Mouse (Mus musculus): ENCODE measurements around the gene Apba2. TPM values are rescaled to one million over a fixed set of nuclear protein-coding genes. Genes with fewer than 3 reads are reported as not detected.

The Apba2 gene
- polyA plus RNA-seq, 1 experiment: not detected

GRCm38 (mm10) chr7:64457811-64458210, 43.7 kb upstream of the Apba2 start:
- Histone ChIP-seq H3K36me3 (ENCODE audit: control insufficient read depth, insufficient read depth) (no peaks in the 10 kb centered on the region), H3K27me3 (ENCODE audit: control insufficient read depth, insufficient read depth, insufficient read length) (no peaks in the 10 kb centered on the region), H3K79me2 (ENCODE audit: control insufficient read depth, insufficient read depth) (no peaks in the 10 kb centered on the region), H3K4me3 (ENCODE audit: insufficient read depth, poor library complexity, severe bottlenecking) (no peak overlapping the region), H3ac (ENCODE audit: control insufficient read depth, insufficient read length, low read depth) (no peak overlapping the region), H3K79me3 (ENCODE audit: low read depth) (no peaks in the 10 kb centered on the region)
- TF ChIP-seq CTCF (IDR thresholded peaks at IDR 0.05; ENCODE audit: control insufficient read depth, insufficient read depth, insufficient read length) (no peak), FOSL1 (IDR thresholded peaks at IDR 0.05; ENCODE audit: insufficient read depth, low read length, poor library complexity, severe bottlenecking) (no peak), MAX (IDR thresholded peaks at IDR 0.05) (no peak), USF1 (IDR thresholded peaks at IDR 0.05; ENCODE audit: low read depth) (no peak), CEBPB (IDR thresholded peaks at IDR 0.05; ENCODE audit: low read depth) (no peak), MYOD1 (IDR thresholded peaks at IDR 0.05; ENCODE audit: control insufficient read depth, insufficient read length, low read depth) (no peak)

- no peak for TF ChIP-seq CEBPB (IDR thresholded peaks at IDR 0.05; ENCODE audit: low read depth)
- TF ChIP-seq MAX (IDR thresholded peaks at IDR 0.05): no peak
- TF ChIP-seq MYOG (IDR thresholded peaks at IDR 0.05; ENCODE audit: control insufficient read depth, extremely low read depth, insufficient read length): no peak
- no peak for TF ChIP-seq USF1 (IDR thresholded peaks at IDR 0.05; ENCODE audit: low read depth)
- TF ChIP-seq CTCF (IDR thresholded peaks at IDR 0.05; ENCODE audit: control insufficient read depth, insufficient read depth, insufficient read length): no peak
- TF ChIP-seq FOSL1 (IDR thresholded peaks at IDR 0.05; ENCODE audit: insufficient read depth, low read length, poor library complexity, severe bottlenecking): no peak
- no peak for TF ChIP-seq MYOD1 (IDR thresholded peaks at IDR 0.05; ENCODE audit: control insufficient read depth, insufficient read length, low read depth)
- H3K36me3 ChIP-seq (ENCODE audit: control insufficient read depth, insufficient read depth): no peaks in the 10 kb centered on the region
- H3K79me3 ChIP-seq (ENCODE audit: low read depth): no peaks in the 10 kb centered on the region
- H3ac ChIP-seq (ENCODE audit: control insufficient read depth, insufficient read length, low read depth): no peak overlapping the region
- no peaks in the 10 kb centered on the region for H3K27me3 ChIP-seq (ENCODE audit: control insufficient read depth, insufficient read depth, insufficient read length)
- H3K4me3 ChIP-seq (ENCODE audit: insufficient read depth, poor library complexity, severe bottlenecking): no peak overlapping the region
- no peaks in the 10 kb centered on the region for H3K79me2 ChIP-seq (ENCODE audit: control insufficient read depth, insufficient read depth)
These were observed 4.1 kb upstream of the Apba2 start for GRCm38 (mm10) chr7:64497438-64497837.

DNA sequence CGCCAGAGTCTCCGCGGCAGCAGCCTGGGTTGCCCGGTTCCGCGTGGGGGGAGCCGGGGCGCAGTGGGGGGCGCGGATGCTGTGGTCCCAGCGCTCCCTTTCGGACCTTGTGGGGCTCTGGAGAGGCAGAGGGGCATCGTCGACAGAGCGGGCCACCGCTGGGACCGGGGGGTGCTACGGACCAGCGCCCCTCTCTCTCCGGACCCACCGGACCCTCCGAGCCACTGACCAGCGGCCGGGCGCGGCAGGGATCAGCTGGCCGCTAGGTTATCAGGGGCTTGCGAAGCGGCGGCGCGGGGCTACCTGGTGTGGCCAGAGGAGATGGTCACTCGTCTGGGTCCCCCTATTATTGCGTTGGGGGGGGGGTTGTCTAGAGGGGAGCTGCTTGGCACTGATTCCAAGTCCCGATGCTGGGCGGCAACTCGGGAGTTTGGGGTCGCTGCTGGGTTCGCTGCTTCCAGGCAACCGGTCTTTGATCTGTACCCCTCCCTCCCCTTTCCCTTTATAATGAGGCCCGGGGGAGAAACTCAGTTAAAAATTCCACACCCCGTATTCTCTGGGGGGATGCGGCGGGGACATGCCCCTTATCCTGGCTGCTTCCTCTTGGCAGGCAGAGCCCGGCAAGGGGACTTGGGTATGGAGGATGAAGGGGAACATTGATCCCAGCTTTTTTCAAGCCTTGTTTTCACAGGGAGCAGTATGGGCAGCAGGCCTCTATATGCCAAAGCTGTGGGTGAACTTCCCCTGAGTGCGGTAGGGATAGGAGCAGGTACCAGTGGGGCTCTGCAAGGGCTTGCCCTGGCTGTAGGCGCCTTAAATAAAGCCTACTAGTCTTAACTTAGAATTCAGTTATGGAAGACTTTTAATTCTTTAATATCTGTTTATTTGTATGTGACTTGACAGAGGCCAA, 1.0 kb downstream of the Apba2 start:
- H3K36me3 ChIP-seq (ENCODE audit: control insufficient read depth, insufficient read depth): no peaks in the 10 kb centered on the region
- no peaks in the 10 kb centered on the region for H3K27me3 ChIP-seq (ENCODE audit: control insufficient read depth, insufficient read depth, insufficient read length)
- H3K4me3 ChIP-seq (ENCODE audit: insufficient read depth, poor library complexity, severe bottlenecking): no peak overlapping the region
- no peak overlapping the region for H3ac ChIP-seq (ENCODE audit: control insufficient read depth, insufficient read length, low read depth)
- no peaks in the 10 kb centered on the region for H3K79me2 ChIP-seq (ENCODE audit: control insufficient read depth, insufficient read depth)
- TF ChIP-seq MAX (IDR thresholded peaks at IDR 0.05) (no peak), MYOD1 (IDR thresholded peaks at IDR 0.05; ENCODE audit: control insufficient read depth, insufficient read length, low read depth) (no peak), USF1 (IDR thresholded peaks at IDR 0.05; ENCODE audit: low read depth) (no peak), CTCF (IDR thresholded peaks at IDR 0.05; ENCODE audit: control insufficient read depth, insufficient read depth, insufficient read length) (no peak), MYOG (IDR thresholded peaks at IDR 0.05; ENCODE audit: control insufficient read depth, extremely low read depth, insufficient read length) (no peak), FOSL1 (IDR thresholded peaks at IDR 0.05; ENCODE audit: insufficient read depth, low read length, poor library complexity, severe bottlenecking) (no peak), CEBPB (IDR thresholded peaks at IDR 0.05; ENCODE audit: low read depth) (no peak)
- H3K79me3 ChIP-seq (ENCODE audit: low read depth): no peaks in the 10 kb centered on the region

- Histone ChIP-seq H3K79me2 (ENCODE audit: control insufficient read depth, insufficient read depth) (no peaks in the 10 kb centered on the region), H3K36me3 (ENCODE audit: control insufficient read depth, insufficient read depth) (no peaks in the 10 kb centered on the region), H3K4me3 (ENCODE audit: insufficient read depth, poor library complexity, severe bottlenecking) (no peak overlapping the region), H3ac (ENCODE audit: control insufficient read depth, insufficient read length, low read depth) (no peak overlapping the region), H3K79me3 (ENCODE audit: low read depth) (no peaks in the 10 kb centered on the region), H3K27me3 (ENCODE audit: control insufficient read depth, insufficient read depth, insufficient read length) (no peaks in the 10 kb centered on the region)
- TF ChIP-seq CTCF (IDR thresholded peaks at IDR 0.05; ENCODE audit: control insufficient read depth, insufficient read depth, insufficient read length) (no peak), USF1 (IDR thresholded peaks at IDR 0.05; ENCODE audit: low read depth) (no peak), CEBPB (IDR thresholded peaks at IDR 0.05; ENCODE audit: low read depth) (no peak), MAX (IDR thresholded peaks at IDR 0.05) (no peak), FOSL1 (IDR thresholded peaks at IDR 0.05; ENCODE audit: insufficient read depth, low read length, poor library complexity, severe bottlenecking) (no peak), MYOG (IDR thresholded peaks at IDR 0.05; ENCODE audit: control insufficient read depth, extremely low read depth, insufficient read length) (no peak), MYOD1 (IDR thresholded peaks at IDR 0.05; ENCODE audit: control insufficient read depth, insufficient read length, low read depth) (no peak)
These were observed 2.1 kb downstream of the Apba2 start for GRCm38 (mm10) chr7:64503641-64504040.

DNA sequence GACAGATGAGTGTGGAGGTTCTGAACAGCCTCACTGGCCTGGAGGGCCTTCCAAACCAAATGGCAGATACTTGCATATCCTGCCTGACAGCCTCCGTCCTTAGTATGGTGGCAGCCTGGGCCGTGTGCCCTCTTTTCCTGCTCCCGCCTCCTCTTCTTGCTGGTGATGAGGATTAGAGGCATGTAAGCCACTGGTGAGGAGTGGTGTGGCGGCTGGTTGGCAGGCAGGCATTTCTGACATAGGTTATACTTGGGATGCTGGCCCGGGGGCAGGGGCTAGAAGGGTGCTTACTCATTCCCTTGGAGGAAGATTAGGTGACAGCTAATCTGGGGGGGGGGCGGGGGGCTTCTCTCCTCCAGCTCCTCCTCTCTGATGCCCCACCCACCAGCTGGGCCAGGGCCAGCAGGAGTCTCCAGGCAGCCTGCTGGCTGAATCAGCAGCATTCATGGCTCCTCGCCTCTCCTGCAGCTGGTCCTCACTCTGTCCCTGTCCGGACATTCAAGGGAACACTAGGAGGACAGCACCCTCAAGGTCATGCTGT, 3.3 kb downstream of the Apba2 start:
- Histone ChIP-seq H3K36me3 (ENCODE audit: control insufficient read depth, insufficient read depth) (no peaks in the 10 kb centered on the region), H3K79me3 (ENCODE audit: low read depth) (no peaks in the 10 kb centered on the region), H3ac (ENCODE audit: control insufficient read depth, insufficient read length, low read depth) (no peak overlapping the region), H3K27me3 (ENCODE audit: control insufficient read depth, insufficient read depth, insufficient read length) (no peaks in the 10 kb centered on the region), H3K79me2 (ENCODE audit: control insufficient read depth, insufficient read depth) (no peaks in the 10 kb centered on the region), H3K4me3 (ENCODE audit: insufficient read depth, poor library complexity, severe bottlenecking) (no peak overlapping the region)
- TF ChIP-seq CTCF (IDR thresholded peaks at IDR 0.05; ENCODE audit: control insufficient read depth, insufficient read depth, insufficient read length) (no peak), MYOD1 (IDR thresholded peaks at IDR 0.05; ENCODE audit: control insufficient read depth, insufficient read length, low read depth) (no peak), MAX (IDR thresholded peaks at IDR 0.05) (no peak)
